Mouse (Mus musculus): ENCODE results near the gene Cyp2c23.

DNA sequence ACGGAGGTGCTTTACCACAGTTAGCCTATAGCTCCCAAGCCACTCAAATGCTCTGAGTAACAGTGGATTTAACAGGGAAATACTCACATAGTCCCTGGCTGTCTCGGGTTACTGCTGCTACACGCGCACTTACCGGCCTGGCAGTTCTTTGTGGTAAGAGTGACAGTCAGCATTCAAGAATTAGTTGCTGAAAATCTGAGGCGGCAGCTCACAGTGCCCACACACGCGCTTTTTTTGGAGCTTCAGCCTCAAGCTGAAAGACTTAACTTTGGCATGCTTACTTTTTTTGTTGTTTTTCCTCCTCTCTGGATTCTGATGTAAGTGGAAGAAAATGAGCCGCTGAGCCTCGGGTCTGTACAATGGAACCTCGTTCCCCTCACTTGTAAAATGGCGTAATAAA is 21.8 kb downstream of the Cyp2c23 start:
- TF ChIP-seq POLR2A (IDR thresholded peaks at IDR 0.05; ENCODE audit: control insufficient read depth, extremely low read depth, insufficient read depth, low read length, poor library complexity) (no peak), CTCF (IDR thresholded peaks at IDR 0.05; ENCODE audit: borderline replicate concordance, control insufficient read depth, extremely low read depth, insufficient read depth, low read length, poor library complexity) (no peak)

All from thymus, adult 2 months (tissue).